Mouse (Mus musculus) G1E (cell line): ENCODE data around the gene Pemt. TPM values are rescaled to one million over a fixed set of nuclear protein-coding genes. Genes with fewer than 3 reads are reported as not detected.

Source experiments
- ATAC-seq: 2 replicates; pipeline ENCODE4 v1.8.0; 2016; ENCODE audit warnings: mild to moderate bottlenecking; ENCODE audit not compliant: insufficient number of reproducible peaks, poor library complexity, low FRiP score, severe bottlenecking; ENCODE audit errors: extremely low read depth
- DNase-seq: peaks from one replicate; pipeline ENCODE4 v3.0.0; 2012; ENCODE audit warnings: low spot score
- H3K27me3 ChIP-seq: 2 replicates; pipeline ENCODE4 v1.6.1; 2012; ENCODE audit warnings: mild to moderate bottlenecking, low read length, inconsistent platforms; ENCODE audit not compliant: insufficient read depth
- H3K36me3 ChIP-seq: replicated peaks from 2 replicates; pipeline ENCODE3; 2012; ENCODE audit warnings: mild to moderate bottlenecking, inconsistent platforms
- H3K4me1 ChIP-seq: 2 replicates; pipeline ENCODE4 v1.6.1; 2012; ENCODE audit warnings: low read depth, low read length, inconsistent platforms, mixed read lengths; ENCODE audit not compliant: insufficient read depth
- H3K4me3 ChIP-seq: 2 replicates; pipeline ENCODE4 v1.5.1; 2012; ENCODE audit warnings: low read depth, mild to moderate bottlenecking, inconsistent platforms, low read length, moderate library complexity, mixed read lengths
- H3K9me3 ChIP-seq: replicated peaks from 2 replicates; pipeline ENCODE4 v1.6.1; 2012; ENCODE audit warnings: inconsistent platforms
- CTCF ChIP-seq: IDR thresholded peaks from 2 replicates; pipeline ENCODE4 v1.5.1; 2012; ENCODE audit warnings: low read depth, low read length, inconsistent platforms, mixed read lengths
- GATA1 ChIP-seq: IDR thresholded peaks from 2 replicates; pipeline ENCODE4 v1.6.1; 2012; ENCODE audit warnings: borderline replicate concordance, low read length, inconsistent platforms, mixed read lengths
- GATA2 ChIP-seq: IDR thresholded peaks from 2 replicates; pipeline ENCODE4 v1.6.1; 2012; ENCODE audit warnings: low read depth, low read length, inconsistent platforms, borderline replicate concordance
- POLR2AphosphoS5 ChIP-seq: IDR thresholded peaks from 2 replicates; pipeline ENCODE4 v1.6.1; 2012; ENCODE audit warnings: low read depth, low read length, inconsistent platforms; ENCODE audit not compliant: insufficient replicate concordance
- TAL1 ChIP-seq: conservative IDR thresholded peaks from 2 replicates; pipeline ENCODE4 v1.6.1; 2012; ENCODE audit warnings: low read depth, low read length, inconsistent platforms, mixed read lengths
- polyA plus RNA-seq: library from polyadenylated mRNA; stranded (reverse); fragments of >175 nt; gene quantifications from 2 replicates; pipeline ENCODE4 v1.2.3, GENCODE M21; 2012
- total RNA-seq, 2 experiments: library from RNA; stranded (forward) in 1 of 2; stranded (reverse) in 1 of 2; fragments of 200-1000 nt in 1 of 2; fragments of >200 nt in 1 of 2; fragmentation: Nextera tagmentation in 1 of 2; gene quantifications; 2 replicates each; pipeline ENCODE4 v1.2.3; 2014 to 2017

Pemt gene
- total and polyA plus RNA-seq, 3 experiments = 2.8 to 6.5 (median 3.8) TPM

DNA sequence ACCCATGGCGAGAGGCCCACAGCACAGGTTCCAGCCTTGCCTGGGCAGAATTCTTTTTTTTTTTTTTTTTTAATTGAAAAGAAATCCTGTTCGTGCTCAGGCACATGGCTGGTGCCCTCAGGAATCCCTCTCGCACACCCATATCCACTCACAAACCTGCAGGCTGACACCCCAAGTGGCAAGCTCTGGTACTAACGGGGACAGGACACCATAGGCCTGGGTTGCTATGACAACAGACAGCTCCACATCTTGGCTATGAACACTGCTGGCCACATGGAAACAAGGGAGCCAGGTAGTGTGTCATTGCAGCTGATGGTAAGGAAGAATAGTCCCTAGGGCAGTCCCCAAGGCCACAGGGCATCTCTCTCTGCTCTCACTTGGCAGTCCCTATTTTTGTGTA, 42.7 kb upstream of the Pemt start:
- Histone ChIP-seq H3K4me1 (peaks cover 26% of the 10 kb centered on the region), H3K36me3 (no peaks in the 10 kb centered on the region), H3K9me3 (no peaks in the 10 kb centered on the region), H3K4me3 (no peak overlapping the region), H3K27me3 (peaks cover 45% of the 10 kb centered on the region)
- TF ChIP-seq TAL1 = no peak
- no peak for TF ChIP-seq GATA2
- no peak for TF ChIP-seq GATA1
- no peak for TF ChIP-seq POLR2AphosphoS5
- TF ChIP-seq CTCF = no peak; the same call in 1 of the 2 replicates
- DNase-seq (no peak), ATAC-seq (no peak)

DNA sequence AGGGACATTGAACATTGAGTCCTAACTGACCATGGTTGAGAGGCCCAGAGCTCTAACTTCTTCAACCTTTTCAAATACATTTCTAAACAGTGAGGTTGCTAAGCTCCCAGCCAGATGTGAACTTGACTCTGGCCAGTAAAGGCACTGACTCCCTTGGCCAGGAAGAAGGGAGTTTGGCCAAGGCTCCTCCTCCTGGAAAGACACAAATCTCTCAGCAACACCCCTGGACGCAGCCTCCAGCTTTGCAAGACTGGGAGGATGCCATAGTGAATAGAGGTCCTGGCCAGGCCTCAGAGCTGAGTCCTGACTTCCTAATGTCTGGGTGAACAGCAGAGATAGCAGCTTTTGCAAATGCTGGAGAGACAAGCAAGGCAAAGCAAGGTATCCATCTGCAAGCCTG, 40.4 kb upstream of the Pemt start:
- ATAC-seq (no peak), DNase-seq (no peak)
- Histone ChIP-seq H3K4me3 (no peak overlapping the region), H3K36me3 (no peaks in the 10 kb centered on the region), H3K9me3 (no peaks in the 10 kb centered on the region), H3K27me3 (peaks cover 33% of the 10 kb centered on the region), H3K4me1 (peaks cover 18% of the 10 kb centered on the region)
- TF ChIP-seq POLR2AphosphoS5 (no peak), GATA2 (no peak), GATA1 (no peak), CTCF (no peak), TAL1 (no peak)

DNA sequence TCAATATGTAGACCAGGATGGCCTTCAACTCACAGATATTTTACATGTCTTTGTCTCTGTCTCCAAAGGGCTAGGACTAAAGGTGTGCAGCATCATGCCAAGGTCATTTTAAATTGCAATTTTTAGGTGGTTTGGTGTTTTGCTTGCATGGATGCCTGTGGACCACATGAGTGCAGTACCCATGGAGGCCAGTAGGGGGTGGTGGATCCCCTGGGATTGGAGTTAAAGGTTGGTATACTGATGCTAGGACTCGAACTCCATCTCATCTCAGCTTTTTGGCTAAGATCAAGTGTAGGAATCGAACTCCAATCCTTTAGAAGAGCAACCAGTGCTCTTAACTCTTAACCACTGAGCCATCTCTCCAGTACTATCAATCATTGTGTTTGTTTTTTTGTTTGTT, 38.3 kb upstream of the Pemt start:
- ATAC-seq = peak; percentile 28; the same call in 1 of the 2 replicates
- TF ChIP-seq TAL1 (no peak), CTCF (peak; percentile 94)

DNA sequence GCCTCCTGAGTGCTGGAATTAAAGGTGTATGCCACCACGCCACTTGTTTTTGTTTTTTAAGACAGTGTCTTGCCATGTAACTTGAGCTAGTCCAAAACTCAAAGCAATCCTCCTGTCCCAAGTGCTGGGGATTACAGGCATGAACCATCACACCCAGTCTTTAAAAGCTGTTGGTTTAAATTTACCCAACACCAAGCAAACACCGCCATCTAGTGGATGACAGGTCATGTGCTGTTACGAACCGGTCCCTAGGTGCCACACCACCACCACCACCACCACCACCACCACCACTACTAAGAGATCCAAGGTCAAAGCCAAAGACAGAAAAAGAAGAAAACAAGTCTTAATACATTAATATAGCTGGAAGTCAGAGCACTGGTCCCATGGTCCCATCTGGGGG, 30.5 kb upstream of the Pemt start:
- no peak for ATAC-seq

More for the DNA sequence above, 38.3 kb upstream of the Pemt start:
- Histone ChIP-seq H3K27me3 (peaks cover 32% of the 10 kb centered on the region), H3K36me3 (no peaks in the 10 kb centered on the region), H3K9me3 (no peaks in the 10 kb centered on the region), H3K4me3 (no peak overlapping the region), H3K4me1 (peaks cover 7% of the 10 kb centered on the region)
- no peak for DNase-seq

DNA sequence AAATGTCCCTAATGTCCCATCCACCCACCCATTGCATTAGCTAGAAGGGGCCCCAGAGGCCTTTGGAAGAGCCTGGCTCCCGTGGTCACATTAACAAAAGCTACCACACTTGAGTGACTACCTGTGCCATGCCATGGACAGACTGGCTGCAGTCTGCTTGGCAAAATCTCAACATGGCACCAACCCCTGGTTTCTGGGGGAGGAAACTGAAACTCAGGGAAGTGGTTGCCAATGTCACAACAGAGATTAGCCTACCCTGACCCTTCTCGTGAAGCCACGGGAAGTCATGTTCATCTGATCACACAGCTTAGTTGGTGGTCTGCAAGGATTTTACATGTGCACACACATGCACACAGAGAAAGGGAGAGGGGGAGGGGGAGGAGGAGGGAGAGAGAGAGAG, 29.9 kb upstream of the Pemt start:
- Histone ChIP-seq H3K9me3 (no peaks in the 10 kb centered on the region), H3K27me3 (peaks cover 26% of the 10 kb centered on the region), H3K36me3 (no peaks in the 10 kb centered on the region), H3K4me3 (no peak overlapping the region), H3K4me1 (peaks cover 4% of the 10 kb centered on the region)
- ATAC-seq (no peak), DNase-seq (no peak)
- TF ChIP-seq GATA2 (no peak), GATA1 (no peak), TAL1 (no peak), CTCF (no peak), POLR2AphosphoS5 (no peak)

More for the DNA sequence above, 30.5 kb upstream of the Pemt start:
- no peak for TF ChIP-seq TAL1
- peak; percentile 38 for TF ChIP-seq CTCF
- H3K4me1 ChIP-seq = no peaks in the 10 kb centered on the region; the same call in none of the 2 replicates
- no peak overlapping the region for H3K4me3 ChIP-seq
- H3K36me3 ChIP-seq = no peaks in the 10 kb centered on the region
- no peaks in the 10 kb centered on the region for H3K9me3 ChIP-seq
- H3K27me3 ChIP-seq = peaks cover 25% of the 10 kb centered on the region
- peak; percentile 20 for DNase-seq

DNA sequence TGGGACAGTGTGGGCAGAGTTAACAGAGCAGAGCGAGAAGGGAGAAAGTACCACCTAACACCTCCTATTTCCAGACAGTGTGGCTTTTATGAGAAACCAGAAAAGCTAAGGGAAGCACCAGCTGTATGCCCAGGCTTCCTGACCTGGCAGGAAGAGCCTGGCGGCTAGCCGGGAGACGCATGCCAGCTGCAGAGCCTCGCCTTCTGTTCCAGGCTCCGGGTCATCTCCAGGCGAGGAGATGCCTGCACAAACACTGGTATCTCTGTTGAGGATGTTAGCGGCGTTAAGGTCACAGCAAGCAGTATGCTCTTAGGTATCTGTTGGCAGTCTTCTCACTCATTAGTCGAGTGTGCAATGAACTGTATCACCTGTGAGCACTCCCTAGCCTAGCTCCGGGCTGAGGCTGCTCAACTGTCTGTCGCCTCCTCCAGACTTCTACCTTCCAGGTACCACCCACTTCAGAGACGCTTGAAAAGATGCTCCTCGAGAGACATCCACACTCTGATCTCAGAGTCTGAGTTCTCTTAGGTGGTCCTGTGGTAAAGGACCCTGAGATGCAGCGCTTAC, 27.7 kb upstream of the Pemt start:
- no peak for DNase-seq
- TF ChIP-seq CTCF = no peak
- TF ChIP-seq TAL1 = no peak
- Histone ChIP-seq H3K36me3 (no peaks in the 10 kb centered on the region), H3K27me3 (peaks cover 29% of the 10 kb centered on the region), H3K4me1 (peaks cover 13% of the 10 kb centered on the region), H3K9me3 (no peaks in the 10 kb centered on the region), H3K4me3 (no peak overlapping the region)
- ATAC-seq = no peak

DNA sequence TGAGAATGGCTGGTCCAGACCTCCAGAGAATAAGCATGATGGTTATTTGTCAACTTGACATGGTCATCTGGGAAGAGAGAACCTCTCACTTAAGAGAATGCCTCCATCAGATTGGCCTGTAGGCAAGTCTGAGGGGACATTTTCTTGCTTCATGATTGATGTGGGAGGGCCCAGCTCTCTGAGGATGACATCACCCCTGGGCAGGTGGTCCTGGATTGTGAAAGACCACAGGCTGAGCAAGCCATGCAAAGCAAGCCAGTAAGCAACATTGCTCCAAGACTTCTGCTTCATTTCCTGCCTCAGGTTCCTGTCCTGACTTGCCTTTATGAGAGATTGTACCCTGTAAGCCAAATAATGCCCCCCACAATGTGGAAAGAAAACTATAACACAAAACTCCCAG, 26.8 kb upstream of the Pemt start:
- Histone ChIP-seq H3K4me1 (peaks cover 13% of the 10 kb centered on the region), H3K4me3 (no peak overlapping the region), H3K9me3 (no peaks in the 10 kb centered on the region), H3K36me3 (no peaks in the 10 kb centered on the region), H3K27me3 (peaks cover 36% of the 10 kb centered on the region)
- TF ChIP-seq POLR2AphosphoS5 (no peak), GATA1 (no peak), CTCF (no peak), TAL1 (no peak), GATA2 (no peak)
- no peak for DNase-seq
- ATAC-seq = no peak
